Mouse (Mus musculus): Measurements from ENCODE around the gene Pspc1. TPM values are rescaled to one million over a fixed set of nuclear protein-coding genes. Genes with fewer than 3 reads are reported as not detected.
"Not testable (repeated sequence)": the region's sequence is repeated elsewhere in the genome, so short reads cannot be mapped to it uniquely, and the experiment has no call there.

Pspc1 gene
- polyA plus RNA-seq, 1 experiment from 2014 or later, result 68.2 TPM

- no peak overlapping the region for H3K27ac ChIP-seq (ENCODE audit: low read depth, low read length)
- H3K9ac ChIP-seq (ENCODE audit: low read length), result no peak overlapping the region
- 44% methylated on average over 2 of the region's 2 CpGs for WGBS
- no peaks in the 10 kb centered on the region for H3K4me1 ChIP-seq (ENCODE audit: control insufficient read depth, insufficient read depth, low read length)
- no peak overlapping the region for H3K4me2 ChIP-seq
- DNase-seq (ENCODE audit: low spot score, missing footprints) (peak; percentile 93), ATAC-seq (ENCODE audit: low FRiP score) (no peak)
- H3K9me3 ChIP-seq (ENCODE audit: control insufficient read depth, low read length), result no peaks in the 10 kb centered on the region
- no peak overlapping the region for H3K4me3 ChIP-seq (ENCODE audit: low read depth, low read length)
- no peaks in the 10 kb centered on the region for H3K27me3 ChIP-seq (ENCODE audit: control insufficient read depth, insufficient read depth, low read length)
- H3K36me3 ChIP-seq (ENCODE audit: control insufficient read depth, insufficient read depth, low read length), result peaks cover 11% of the 10 kb centered on the region
Observed at GRCm38 (mm10) chr14:56793243-56793642, 15.1 kb upstream of the Pspc1 start.

- Histone ChIP-seq H3K4me2 (no peak overlapping the region), H3K27ac (ENCODE audit: low read depth, low read length) (no peak overlapping the region)
Observed at GRCm38 (mm10) chr14:56784575-56784974, 6.5 kb upstream of the Pspc1 start.

GRCm38 (mm10) chr14:56778933-56779300 lies 801 bp upstream of the Pspc1 start:
- peak overlapping the region; percentile 48 for H3K4me2 ChIP-seq
- peak overlapping the region; percentile 56; the same call in 1 of the 2 replicates for H3K9ac ChIP-seq (ENCODE audit: low read length)
- H3K27ac ChIP-seq (ENCODE audit: low read depth, low read length), result peak overlapping the region; percentile 91
- ATAC-seq (ENCODE audit: low FRiP score), result peak; percentile 3
- peaks cover 11% of the 10 kb centered on the region; the same call in 1 of the 2 replicates for H3K4me1 ChIP-seq (ENCODE audit: control insufficient read depth, insufficient read depth, low read length)
- DNase-seq (ENCODE audit: low spot score, missing footprints), result peak; percentile 92
- peak overlapping the region; percentile 96 for H3K4me3 ChIP-seq (ENCODE audit: low read depth, low read length)
- H3K9me3 ChIP-seq (ENCODE audit: control insufficient read depth, low read length), result no peaks in the 10 kb centered on the region
- no peaks in the 10 kb centered on the region for H3K36me3 ChIP-seq (ENCODE audit: control insufficient read depth, insufficient read depth, low read length)
- WGBS, result 55% methylated on average over 3 of the region's 3 CpGs
- H3K27me3 ChIP-seq (ENCODE audit: control insufficient read depth, insufficient read depth, low read length), result no peaks in the 10 kb centered on the region

More at GRCm38 (mm10) chr14:56784575-56784974, 6.5 kb upstream of the Pspc1 start:
- H3K27me3 ChIP-seq (ENCODE audit: control insufficient read depth, insufficient read depth, low read length), result no peaks in the 10 kb centered on the region
- no peaks in the 10 kb centered on the region for H3K9me3 ChIP-seq (ENCODE audit: control insufficient read depth, low read length)
- H3K36me3 ChIP-seq (ENCODE audit: control insufficient read depth, insufficient read depth, low read length), result no peaks in the 10 kb centered on the region
- H3K4me1 ChIP-seq (ENCODE audit: control insufficient read depth, insufficient read depth, low read length), result no peaks in the 10 kb centered on the region
- H3K9ac ChIP-seq (ENCODE audit: low read length), result no peak overlapping the region
- DNase-seq (ENCODE audit: low spot score, missing footprints), result peak; percentile 4
- WGBS, result 75% methylated on average over 1 of the region's 1 CpGs
- no peak for ATAC-seq (ENCODE audit: low FRiP score)
- H3K4me3 ChIP-seq (ENCODE audit: low read depth, low read length), result no peak overlapping the region

GRCm38 (mm10) chr14:56777360-56778136 lies 568 bp downstream of the Pspc1 start:
- H3K27me3 ChIP-seq (ENCODE audit: control insufficient read depth, insufficient read depth, low read length), result no peaks in the 10 kb centered on the region
- H3K4me1 ChIP-seq (ENCODE audit: control insufficient read depth, insufficient read depth, low read length), result peaks cover 11% of the 10 kb centered on the region; the same call in 1 of the 2 replicates
- no peaks in the 10 kb centered on the region for H3K9me3 ChIP-seq (ENCODE audit: control insufficient read depth, low read length)
- H3K9ac ChIP-seq (ENCODE audit: low read length), result peak overlapping the region; percentile 96
- peak overlapping the region; percentile 91 for H3K27ac ChIP-seq (ENCODE audit: low read depth, low read length)
- under 1% methylated on average over 71 of the region's 71 CpGs for WGBS
- DNase-seq (ENCODE audit: low spot score, missing footprints), result peak; percentile 97
- H3K4me3 ChIP-seq (ENCODE audit: low read depth, low read length), result peak overlapping the region; percentile 96
- H3K4me2 ChIP-seq, result peak overlapping the region; percentile 81
- peak; percentile 45 for ATAC-seq (ENCODE audit: low FRiP score)
- no peaks in the 10 kb centered on the region for H3K36me3 ChIP-seq (ENCODE audit: control insufficient read depth, insufficient read depth, low read length)

- Histone ChIP-seq H3K9ac (ENCODE audit: low read length) (peak overlapping the region; percentile 96; the same call in 1 of the 2 replicates), H3K27ac (ENCODE audit: low read depth, low read length) (no peak overlapping the region), H3K4me1 (ENCODE audit: control insufficient read depth, insufficient read depth, low read length) (peaks cover 11% of the 10 kb centered on the region; the same call in 1 of the 2 replicates), H3K9me3 (ENCODE audit: control insufficient read depth, low read length) (no peaks in the 10 kb centered on the region), H3K36me3 (ENCODE audit: control insufficient read depth, insufficient read depth, low read length) (peaks cover 1% of the 10 kb centered on the region; the same call in 1 of the 2 replicates), H3K27me3 (ENCODE audit: control insufficient read depth, insufficient read depth, low read length) (no peaks in the 10 kb centered on the region), H3K4me2 (peak overlapping the region; percentile 81), H3K4me3 (ENCODE audit: low read depth, low read length) (peak overlapping the region; percentile 96)
- ATAC-seq (ENCODE audit: low FRiP score) (no peak), DNase-seq (ENCODE audit: low spot score, missing footprints) (no peak)
- 35% methylated on average over 11 of the region's 11 CpGs for WGBS
Observed at GRCm38 (mm10) chr14:56776571-56777238, 1.4 kb downstream of the Pspc1 start.

- peak overlapping the region; percentile 15 for H3K4me3 ChIP-seq (ENCODE audit: low read depth, low read length)
- DNase-seq (ENCODE audit: low spot score, missing footprints) (no peak), ATAC-seq (ENCODE audit: low FRiP score) (no peak)
- peaks cover 11% of the 10 kb centered on the region; the same call in 1 of the 2 replicates for H3K4me1 ChIP-seq (ENCODE audit: control insufficient read depth, insufficient read depth, low read length)
- no peak overlapping the region for H3K27ac ChIP-seq (ENCODE audit: low read depth, low read length)
- H3K4me2 ChIP-seq, result peak overlapping the region; percentile 81
- H3K9ac ChIP-seq (ENCODE audit: low read length), result no peak overlapping the region
- 81% methylated on average over 4 of the region's 4 CpGs for WGBS
- no peaks in the 10 kb centered on the region for H3K27me3 ChIP-seq (ENCODE audit: control insufficient read depth, insufficient read depth, low read length)
- peaks cover 3% of the 10 kb centered on the region; the same call in 1 of the 2 replicates for H3K36me3 ChIP-seq (ENCODE audit: control insufficient read depth, insufficient read depth, low read length)
- H3K9me3 ChIP-seq (ENCODE audit: control insufficient read depth, low read length), result no peaks in the 10 kb centered on the region
Observed at GRCm38 (mm10) chr14:56775416-56775815, 2.7 kb downstream of the Pspc1 start.

- not testable (repeated sequence) for ATAC-seq (ENCODE audit: low FRiP score); H3K27ac ChIP-seq (ENCODE audit: low read depth, low read length)
Observed at GRCm38 (mm10) chr14:56766438-56766837, 11.7 kb downstream of the Pspc1 start.

GRCm38 (mm10) chr14:56765117-56765516 lies 13.0 kb downstream of the Pspc1 start:
- H3K36me3 ChIP-seq (ENCODE audit: control insufficient read depth, insufficient read depth, low read length), result peaks cover 12% of the 10 kb centered on the region; the same call in 1 of the 2 replicates
- 78% methylated on average over 2 of the region's 3 CpGs for WGBS
- not testable (repeated sequence) for H3K4me2 ChIP-seq; H3K27ac ChIP-seq (ENCODE audit: low read depth, low read length); H3K9me3 ChIP-seq (ENCODE audit: control insufficient read depth, low read length); ATAC-seq (ENCODE audit: low FRiP score); H3K9ac ChIP-seq (ENCODE audit: low read length); DNase-seq (ENCODE audit: low spot score, missing footprints); H3K4me3 ChIP-seq (ENCODE audit: low read depth, low read length); H3K27me3 ChIP-seq (ENCODE audit: control insufficient read depth, insufficient read depth, low read length); H3K4me1 ChIP-seq (ENCODE audit: control insufficient read depth, insufficient read depth, low read length)

More at GRCm38 (mm10) chr14:56766438-56766837, 11.7 kb downstream of the Pspc1 start:
- H3K4me1 ChIP-seq (ENCODE audit: control insufficient read depth, insufficient read depth, low read length); H3K4me2 ChIP-seq; DNase-seq (ENCODE audit: low spot score, missing footprints); H3K9ac ChIP-seq (ENCODE audit: low read length); H3K27me3 ChIP-seq (ENCODE audit: control insufficient read depth, insufficient read depth, low read length); H3K9me3 ChIP-seq (ENCODE audit: control insufficient read depth, low read length); H3K4me3 ChIP-seq (ENCODE audit: low read depth, low read length); H3K36me3 ChIP-seq (ENCODE audit: control insufficient read depth, insufficient read depth, low read length): not testable (repeated sequence)
- WGBS, result 95% methylated on average over 2 of the region's 2 CpGs

- peaks cover 6% of the 10 kb centered on the region for H3K36me3 ChIP-seq (ENCODE audit: control insufficient read depth, insufficient read depth, low read length)
- no peak overlapping the region for H3K4me2 ChIP-seq
- 96% methylated on average over 4 of the region's 4 CpGs for WGBS
- DNase-seq (ENCODE audit: low spot score, missing footprints) (no peak), ATAC-seq (ENCODE audit: low FRiP score) (no peak)
- no peak overlapping the region for H3K27ac ChIP-seq (ENCODE audit: low read depth, low read length)
- H3K9me3 ChIP-seq (ENCODE audit: control insufficient read depth, low read length), result no peaks in the 10 kb centered on the region
- H3K4me1 ChIP-seq (ENCODE audit: control insufficient read depth, insufficient read depth, low read length), result no peaks in the 10 kb centered on the region
- H3K9ac ChIP-seq (ENCODE audit: low read length), result no peak overlapping the region
- no peaks in the 10 kb centered on the region for H3K27me3 ChIP-seq (ENCODE audit: control insufficient read depth, insufficient read depth, low read length)
- no peak overlapping the region for H3K4me3 ChIP-seq (ENCODE audit: low read depth, low read length)
Observed at GRCm38 (mm10) chr14:56751282-56751681, 26.8 kb downstream of the Pspc1 start.

Data from midbrain, embryonic 11.5 days (tissue).